8 mouse cellular contexts compared by ENCODE assay signal in the genomic region with DNA sequence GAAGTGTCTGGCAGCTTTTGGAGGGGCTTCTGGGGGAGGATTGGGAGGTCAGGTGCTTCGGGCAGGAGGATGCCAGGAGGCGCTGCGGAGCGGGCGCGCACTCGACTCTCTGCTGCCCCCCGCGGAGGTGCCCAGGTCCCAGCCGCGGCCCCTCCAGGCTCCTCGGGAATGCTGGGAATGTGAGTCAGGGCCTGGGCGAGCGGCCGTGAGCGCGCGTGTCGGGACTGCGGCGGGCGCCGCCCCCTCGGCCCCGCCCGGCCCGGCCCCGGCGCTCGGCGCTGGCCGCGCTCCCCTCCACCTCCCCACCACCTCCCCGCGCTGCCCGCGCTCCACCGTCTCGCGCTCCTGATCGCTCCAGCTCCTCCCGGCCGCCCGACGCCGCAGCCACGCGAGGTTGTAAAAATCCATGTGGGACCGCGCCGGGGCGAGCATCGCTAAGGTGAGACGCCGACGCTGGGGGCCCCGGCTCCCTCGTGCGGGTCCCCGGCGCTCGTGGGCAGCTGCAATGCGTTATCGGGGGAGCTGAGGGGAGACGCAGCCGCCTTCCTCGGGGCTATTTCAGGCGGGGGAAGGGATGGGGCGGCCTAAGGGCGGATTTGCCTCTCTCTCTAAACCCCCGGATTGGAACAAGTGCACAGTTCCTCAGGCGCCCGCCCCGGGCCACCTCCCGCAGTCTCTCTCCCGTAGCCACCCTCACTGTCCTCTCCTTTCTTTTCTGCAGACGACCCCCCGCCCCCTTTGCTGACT. TPM values are rescaled to one million over a fixed set of nuclear protein-coding genes. Genes with fewer than 3 reads are reported as not detected.
DNase-seq lines count a peak whose midpoint lies in the region; ATAC-seq and TF ChIP-seq lines count a peak whose summit lies in the region.

A gene (plus strand): TSS at position 253 of the 747 bp plus-strand sequence.

- no peaks in the 10 kb centered on the region for H3K9me3 ChIP-seq in embryonic facial prominence, embryonic 13.5 days
- no peaks in the 10 kb centered on the region for H3K9me3 ChIP-seq in kidney, embryonic 14.5 days (ENCODE audit: control insufficient read depth, low read length)
- no peaks in the 10 kb centered on the region for H3K9me3 ChIP-seq in limb, embryonic 14.5 days (ENCODE audit: control insufficient read depth, low read length)

- no peak within 1 kb of the TSS for H3ac ChIP-seq in myocyte (ENCODE audit: control insufficient read depth, insufficient read length)

- under 1% methylated on average over 76 of the region's 78 CpGs for WGBS in embryonic facial prominence, embryonic 13.5 days
- under 1% methylated on average over 60 of the region's 78 CpGs for WGBS in kidney, embryonic 14.5 days
- 3% methylated on average over 51 of the region's 78 CpGs for WGBS in limb, embryonic 14.5 days

- H3K27me3 ChIP-seq in embryonic facial prominence, embryonic 13.5 days: peaks cover 24% of the 10 kb centered on the region
- peaks cover 5% of the 10 kb centered on the region; the same call in 1 of the 2 replicates for H3K27me3 ChIP-seq in kidney, embryonic 14.5 days (ENCODE audit: control insufficient read depth, insufficient read depth, low read length)
- peaks cover 4% of the 10 kb centered on the region; the same call in 1 of the 2 replicates for H3K27me3 ChIP-seq in limb, embryonic 14.5 days (ENCODE audit: control insufficient read depth, insufficient read depth, low read length)
- peaks cover 15% of the 10 kb centered on the region for H3K27me3 ChIP-seq in myocyte (ENCODE audit: control insufficient read depth, insufficient read depth, insufficient read length)

- peak within 1 kb of the TSS; percentile 98 for H3K4me2 ChIP-seq in embryonic facial prominence, embryonic 13.5 days
- peak within 1 kb of the TSS; percentile 98 for H3K4me2 ChIP-seq in kidney, embryonic 14.5 days (replicated peaks; ENCODE audit: low read depth, low read length)
- H3K4me2 ChIP-seq in limb, embryonic 14.5 days (replicated peaks; ENCODE audit: low read depth, low read length, severe bottlenecking): peak within 1 kb of the TSS; percentile 99
- H3K4me2 ChIP-seq in myocyte (ENCODE audit: low read depth): peak within 1 kb of the TSS; percentile 52

- peak; percentile 95 for ATAC-seq in embryonic facial prominence, embryonic 13.5 days (ENCODE audit: insufficient number of reproducible peaks, insufficient read depth, low FRiP score, low TSS enrichment, low read depth)
- ATAC-seq in kidney, embryonic 14.5 days (ENCODE audit: low FRiP score, low TSS enrichment): peak; percentile 98
- peak; percentile 97 for ATAC-seq in limb, embryonic 14.5 days (ENCODE audit: low FRiP score, low read depth)

- H3K9ac ChIP-seq in embryonic facial prominence, embryonic 13.5 days: peak within 1 kb of the TSS; percentile 71
- H3K9ac ChIP-seq in kidney, embryonic 14.5 days (ENCODE audit: low read depth, low read length): peak within 1 kb of the TSS; percentile 65
- H3K9ac ChIP-seq in limb, embryonic 14.5 days (ENCODE audit: low read depth, low read length, severe bottlenecking): peak within 1 kb of the TSS; percentile 61

- peaks cover 10% of the 10 kb centered on the region for H3K4me1 ChIP-seq in embryonic facial prominence, embryonic 13.5 days
- H3K4me1 ChIP-seq in kidney, embryonic 14.5 days (ENCODE audit: control insufficient read depth, insufficient read depth, low read length): peaks cover 4% of the 10 kb centered on the region
- H3K4me1 ChIP-seq in limb, embryonic 14.5 days (ENCODE audit: control insufficient read depth, insufficient read depth, low read length): peaks cover 5% of the 10 kb centered on the region; the same call in 1 of the 2 replicates

- DNase-seq in layer of hippocampus, adult 11-12 months (ENCODE audit: low spot score): peak; percentile 82
- no peak for DNase-seq in layer of hippocampus, adult 9-10 months (ENCODE audit: low spot score)
- peak; percentile 2 for DNase-seq in heart, adult 8-10 months (ENCODE audit: low spot score)
- DNase-seq in limb, embryonic 14.5 days (ENCODE audit: low spot score): peak; percentile 64
- peak; percentile 63 for DNase-seq in testis, postnatal 14 days (ENCODE audit: low spot score)

- no peak within 1 kb of the TSS for H3K27ac ChIP-seq in embryonic facial prominence, embryonic 13.5 days
- H3K27ac ChIP-seq in kidney, embryonic 14.5 days (ENCODE audit: low read depth, low read length): no peak within 1 kb of the TSS
- H3K27ac ChIP-seq in limb, embryonic 14.5 days (replicated peaks; ENCODE audit: low read depth, low read length): no peak within 1 kb of the TSS

- TF ChIP-seq POLR2A in limb, embryonic 14.5 days (IDR thresholded peaks at IDR 0.05; ENCODE audit: borderline replicate concordance, extremely low read depth, insufficient read depth, insufficient read length): no peak
- no peak for TF ChIP-seq POLR2A in myocyte (IDR thresholded peaks at IDR 0.05; ENCODE audit: insufficient read length, low read depth)

- H3K36me3 ChIP-seq in embryonic facial prominence, embryonic 13.5 days: no peaks in the 10 kb centered on the region
- H3K36me3 ChIP-seq in kidney, embryonic 14.5 days (ENCODE audit: control insufficient read depth, insufficient read depth, low read length): no peaks in the 10 kb centered on the region
- H3K36me3 ChIP-seq in limb, embryonic 14.5 days (ENCODE audit: control insufficient read depth, insufficient read depth, low read length): no peaks in the 10 kb centered on the region
- no peaks in the 10 kb centered on the region for H3K36me3 ChIP-seq in myocyte (ENCODE audit: control insufficient read depth, insufficient read depth)

- H3K4me3 ChIP-seq in embryonic facial prominence, embryonic 13.5 days: peak within 1 kb of the TSS; percentile 73
- peak within 1 kb of the TSS; percentile 70 for H3K4me3 ChIP-seq in kidney, embryonic 14.5 days (ENCODE audit: low read length)
- H3K4me3 ChIP-seq in limb, embryonic 14.5 days (replicated peaks; ENCODE audit: low read length): peak within 1 kb of the TSS; percentile 67
- H3K4me3 ChIP-seq in myocyte: no peak within 1 kb of the TSS

- H3K79me2 ChIP-seq in myocyte (ENCODE audit: control insufficient read depth, insufficient read depth): no peaks in the 10 kb centered on the region

TF ChIP-seq in myocyte, 11 proteins besides CTCF, POLR2A, EP300 and RAD21:
- TF ChIP-seq TCF3 (IDR thresholded peaks at IDR 0.05; ENCODE audit: insufficient read length, low read depth) (no peak), E2F4 (IDR thresholded peaks at IDR 0.05; ENCODE audit: insufficient read depth) (no peak), MYOG (IDR thresholded peaks at IDR 0.05; ENCODE audit: control insufficient read depth in 1 of 3, insufficient read depth in 1 of 3, insufficient read length in 2 of 3, low read depth in 2 of 3) (no peak), TCF12 (IDR thresholded peaks at IDR 0.05; ENCODE audit: insufficient read depth, poor library complexity, severe bottlenecking) (no peak), CEBPB (IDR thresholded peaks at IDR 0.05; ENCODE audit: insufficient read depth, poor library complexity, severe bottlenecking) (no peak), SRF (IDR thresholded peaks at IDR 0.05; ENCODE audit: control insufficient read depth, insufficient read length, low read depth) (no peak), USF1 (IDR thresholded peaks at IDR 0.05; ENCODE audit: low read depth) (no peak), POLR2AphosphoS2 (IDR thresholded peaks at IDR 0.05; ENCODE audit: insufficient read length, low read depth) (no peak), REST (IDR thresholded peaks at IDR 0.05; ENCODE audit: insufficient read depth, insufficient read length) (no peak), MAX (IDR thresholded peaks at IDR 0.05; ENCODE audit: low read depth) (no peak), MYOD1 (IDR thresholded peaks at IDR 0.05; ENCODE audit: control insufficient read depth in 1 of 3, insufficient read length in 2 of 3, low read depth in 2 of 3) (no peak)

RNA-seq across cellular contexts. Expression of the gene that starts here (rescaled TPM):
- polyA plus RNA-seq in embryonic facial prominence, embryonic 13.5 days (2015; fragmentation: Nextera tagmentation; extraction: Ambion mirVana): 13.7 and 14.9 TPM in 2 replicates
- total RNA-seq in heart, adult 8-10 months (2022): 1 to 10 TPM; 1.0 to 1.2 (median 1.1) TPM
- 6.8 and 7.3 TPM in 2 replicates for polyA plus RNA-seq in kidney, embryonic 14.5 days (2014; fragmentation: Nextera tagmentation; extraction: Ambion mirVana)
- polyA plus RNA-seq in limb, embryonic 14.5 days (2012; rRNA removed): 4.3 and 4.9 TPM in 2 replicates
- polyA plus RNA-seq in limb, embryonic 14.5 days (2014; fragmentation: Nextera tagmentation; extraction: Ambion mirVana): 6.5 and 8.6 TPM in 2 replicates
- polyA plus RNA-seq in myocyte (2012; fragmentation: generic; extraction: Trizol): 0.53 TPM
